In genomic region chr15:40481239-40481638, GRCm38 (mm10) we compare ENCODE assay signal across 17 mouse cellular contexts.
"Had no signal": no experiment of that assay in that cellular context is flagged by ENCODE, and none has a peak within 500 bp of the region (broad histone marks: within the 10 kb centered on the region; RNA-seq: fewer than 3 reads in every experiment).

No protein-coding gene starts in this region.

- DNase-seq: lung, adult 18-20 months; lung, embryonic 14.5 days; lung, postnatal 10 days; lung, postnatal 4 days; retina, postnatal 1 day; right cerebral cortex, adult 18-20 months; right cerebral cortex, postnatal 25 days; right cerebral cortex, postnatal 4 days; spleen, adult 18-20 months; thymus, adult 18-20 months; thymus, postnatal 14 days; thymus, postnatal 36 days had no signal

- ATAC-seq: midbrain, embryonic 13.5 days; midbrain, embryonic 15.5 days had no signal

- H3K4me1 ChIP-seq: midbrain, embryonic 13.5 days; midbrain, embryonic 15.5 days had no signal

- H3K4me2 ChIP-seq: lung, embryonic 14.5 days; midbrain, embryonic 11.5 days; midbrain, embryonic 13.5 days; midbrain, embryonic 15.5 days; neural tube, embryonic 13.5 days had no signal

- H3K27me3 ChIP-seq: midbrain, embryonic 13.5 days; midbrain, embryonic 15.5 days; neural tube, embryonic 13.5 days had no signal

- H3K9ac ChIP-seq: liver, embryonic 14.5 days; lung, embryonic 14.5 days; midbrain, embryonic 13.5 days; midbrain, embryonic 15.5 days; neural tube, embryonic 13.5 days had no signal

- H3K36me3 ChIP-seq: midbrain, embryonic 13.5 days; midbrain, embryonic 15.5 days; neural tube, embryonic 13.5 days had no signal

- H3K4me3 ChIP-seq: midbrain, embryonic 13.5 days; midbrain, embryonic 15.5 days; neural tube, embryonic 13.5 days had no signal

- H3K9me3 ChIP-seq: midbrain, embryonic 13.5 days; midbrain, embryonic 15.5 days; neural tube, embryonic 13.5 days had no signal

- H3K27ac ChIP-seq: liver, embryonic 14.5 days; midbrain, embryonic 13.5 days; midbrain, embryonic 15.5 days; neural tube, embryonic 13.5 days had no signal
